In the genomic region with DNA sequence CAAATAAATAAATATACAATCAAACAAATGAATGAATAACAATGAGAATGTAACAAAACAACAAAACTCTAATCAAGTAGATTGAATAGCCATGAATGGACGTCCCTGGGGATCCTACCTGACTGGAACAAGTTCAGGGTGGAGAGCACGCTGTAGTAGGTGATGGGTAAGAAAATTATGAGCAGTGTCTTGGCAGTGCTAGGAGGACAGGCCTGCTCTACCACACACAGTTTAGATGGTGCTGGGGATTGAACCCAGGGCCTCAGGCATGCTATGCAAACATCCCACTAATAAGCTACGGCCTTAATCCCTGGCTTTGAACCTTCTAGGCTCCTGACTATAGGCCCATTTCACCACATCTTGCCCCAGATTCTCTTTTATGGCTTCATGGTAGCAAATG, we compare ENCODE assay signal across 10 mouse cellular contexts. TPM values are rescaled to one million over a fixed set of nuclear protein-coding genes. Genes with fewer than 3 reads are reported as not detected.
A peak's percentile ranks its signal among the peaks of the same experiment; 100 is the strongest.
DNase-seq lines count a peak whose midpoint lies in the region; ATAC-seq and TF ChIP-seq lines count a peak whose summit lies in the region.
"Had no signal": no experiment of that assay in that cellular context is flagged by ENCODE, and none has a peak within 500 bp of the region (broad histone marks: within the 10 kb centered on the region; RNA-seq: fewer than 3 reads in every experiment).

No protein-coding gene starts in this region.

- H3K4me3 ChIP-seq in erythroblast, embryonic 14.5 days (replicated peaks) = peak overlapping the region; percentile 76
- H3K4me3 ChIP-seq in lung, embryonic 14.5 days (ENCODE audit: low read depth, low read length) = peak overlapping the region; percentile 59; the same call in 1 of the 2 replicates
- H3K4me3 ChIP-seq in liver, embryonic 13.5 days (replicated peaks) = peak overlapping the region; percentile 70
- H3K4me3 ChIP-seq in stomach, embryonic 16.5 days (replicated peaks; ENCODE audit: low read length) = peak overlapping the region; percentile 86; the same call in 1 of the 2 replicates

- H3K4me2 ChIP-seq in lung, embryonic 14.5 days = peak overlapping the region; percentile 58
- peak overlapping the region; percentile 76 for H3K4me2 ChIP-seq in liver, embryonic 13.5 days
- peak overlapping the region; percentile 94 for H3K4me2 ChIP-seq in stomach, embryonic 16.5 days (ENCODE audit: low read depth, low read length)

- no peak for ATAC-seq in erythroblast, adult 5-6 weeks (replicated peaks; ENCODE audit: low FRiP score, poor library complexity, severe bottlenecking)
- no peak for ATAC-seq in lung, embryonic 14.5 days (ENCODE audit: insufficient read depth)
- no peak for ATAC-seq in liver, embryonic 13.5 days (ENCODE audit: low read depth)
- ATAC-seq in stomach, embryonic 16.5 days (ENCODE audit: insufficient read depth, low FRiP score) = no peak

- no peak overlapping the region for H3K9ac ChIP-seq in lung, embryonic 14.5 days
- H3K9ac ChIP-seq in liver, embryonic 13.5 days = peak overlapping the region; percentile 82
- no peak overlapping the region for H3K9ac ChIP-seq in stomach, embryonic 16.5 days (ENCODE audit: low read length)

- WGBS in lung, embryonic 14.5 days = 84% methylated on average over 3 of the region's 3 CpGs
- 81% methylated on average over 3 of the region's 3 CpGs for WGBS in liver, embryonic 13.5 days (ENCODE audit: insufficient replicate concordance)
- WGBS in stomach, embryonic 16.5 days = 92% methylated on average over 3 of the region's 3 CpGs

- no peak overlapping the region for H3K27ac ChIP-seq in lung, embryonic 14.5 days (ENCODE audit: low read depth)
- no peak overlapping the region for H3K27ac ChIP-seq in liver, embryonic 13.5 days
- no peak overlapping the region for H3K27ac ChIP-seq in stomach, embryonic 16.5 days (ENCODE audit: low read length)

- H3K9me3 ChIP-seq in erythroblast, embryonic 14.5 days (ENCODE audit: control insufficient read depth, low read length) = no peaks in the 10 kb centered on the region
- no peaks in the 10 kb centered on the region for H3K9me3 ChIP-seq in lung, embryonic 14.5 days (ENCODE audit: low read depth, low read length)
- no peaks in the 10 kb centered on the region for H3K9me3 ChIP-seq in liver, embryonic 13.5 days (replicated peaks)
- H3K9me3 ChIP-seq in stomach, embryonic 16.5 days (replicated peaks; ENCODE audit: control insufficient read depth, low read length) = no peaks in the 10 kb centered on the region

- peaks cover 78% of the 10 kb centered on the region for H3K36me3 ChIP-seq in erythroblast, embryonic 14.5 days (ENCODE audit: control insufficient read depth)
- peaks cover 65% of the 10 kb centered on the region for H3K36me3 ChIP-seq in lung, embryonic 14.5 days (ENCODE audit: insufficient read depth)
- peaks cover 70% of the 10 kb centered on the region for H3K36me3 ChIP-seq in liver, embryonic 13.5 days
- H3K36me3 ChIP-seq in stomach, embryonic 16.5 days (ENCODE audit: control insufficient read depth, insufficient read depth, low read length) = peaks cover 32% of the 10 kb centered on the region

- TF ChIP-seq CTCF in lung, embryonic 14.5 days (IDR thresholded peaks at IDR 0.05; ENCODE audit: low read depth) = no peak

- H3K27me3 ChIP-seq in erythroblast, embryonic 14.5 days (ENCODE audit: control insufficient read depth) = no peaks in the 10 kb centered on the region
- H3K27me3 ChIP-seq in lung, embryonic 14.5 days (ENCODE audit: insufficient read depth, low read length) = no peaks in the 10 kb centered on the region
- H3K27me3 ChIP-seq in liver, embryonic 13.5 days = no peaks in the 10 kb centered on the region
- H3K27me3 ChIP-seq in stomach, embryonic 16.5 days (ENCODE audit: control insufficient read depth, insufficient read depth, low read length) = no peaks in the 10 kb centered on the region

- peaks cover 41% of the 10 kb centered on the region for H3K4me1 ChIP-seq in erythroblast, embryonic 14.5 days (ENCODE audit: control insufficient read depth)
- no peaks in the 10 kb centered on the region for H3K4me1 ChIP-seq in lung, embryonic 14.5 days (ENCODE audit: insufficient read depth)
- peaks cover 50% of the 10 kb centered on the region for H3K4me1 ChIP-seq in liver, embryonic 13.5 days (replicated peaks)
- peaks cover 14% of the 10 kb centered on the region for H3K4me1 ChIP-seq in stomach, embryonic 16.5 days (ENCODE audit: control insufficient read depth, insufficient read depth, low read length)

- no peak for DNase-seq in lung, embryonic 14.5 days
- no peak for DNase-seq in lung, postnatal 36 days
- DNase-seq in liver, embryonic 13.5 days = no peak
- DNase-seq in urinary bladder, postnatal 4 days (ENCODE audit: low spot score in 2 of 2) = no peak
- DNase-seq in layer of hippocampus, postnatal 14 days (ENCODE audit: low spot score in 2 of 2) = no peak
- DNase-seq: cerebellum, adult 11 months; gastrocnemius, postnatal 25 days had no signal

RNA-seq across cellular contexts. Expression of a gene that starts 1.4 kb away (rescaled TPM):
- polyA plus RNA-seq in erythroblast, embryonic 14.5 days (2012) = 8.8 and 9.3 TPM in 2 replicates
- 19.0 and 22.3 TPM in 2 replicates for total RNA-seq in erythroblast, adult 5-6 weeks (2015; ENCODE audit: low replicate concordance)
- 14.7 and 17.7 TPM in 2 replicates for total RNA-seq in erythroblast, adult 5-6 weeks (2017; ENCODE audit: low replicate concordance)
- polyA plus RNA-seq in lung, embryonic 14.5 days (2014; fragmentation: Nextera tagmentation; extraction: Ambion mirVana) = 28.6 and 29.4 TPM in 2 replicates
- polyA plus RNA-seq in liver, embryonic 13.5 days (2015; fragmentation: Nextera tagmentation; extraction: Ambion mirVana) = 8.8 and 10.7 TPM in 2 replicates
- polyA plus RNA-seq in stomach, embryonic 16.5 days (2015; fragmentation: Nextera tagmentation; extraction: Ambion mirVana) = 19.6 and 22.5 TPM in 2 replicates
- total RNA-seq in layer of hippocampus, postnatal 14 days (2021) = 10 to 100 TPM; 50.1 to 50.5 TPM

RNA-seq across cellular contexts. Expression of a gene that starts 30.7 kb away (rescaled TPM):
- polyA plus RNA-seq in erythroblast, embryonic 14.5 days (2012) = 21.9 and 23.6 TPM in 2 replicates
- total RNA-seq in erythroblast, adult 5-6 weeks (2015; ENCODE audit: low replicate concordance) = 64.9 and 68.1 TPM in 2 replicates
- total RNA-seq in erythroblast, adult 5-6 weeks (2017; ENCODE audit: low replicate concordance) = 11.2 and 12.0 TPM in 2 replicates
- polyA plus RNA-seq in lung, embryonic 14.5 days (2014; fragmentation: Nextera tagmentation; extraction: Ambion mirVana) = 4.0 and 4.1 TPM in 2 replicates
- polyA plus RNA-seq in liver, embryonic 13.5 days (2015; fragmentation: Nextera tagmentation; extraction: Ambion mirVana) = 6.1 and 6.9 TPM in 2 replicates
- 1.4 and 2.8 TPM in 2 replicates for polyA plus RNA-seq in stomach, embryonic 16.5 days (2015; fragmentation: Nextera tagmentation; extraction: Ambion mirVana)
- total RNA-seq in layer of hippocampus, postnatal 14 days (2021) = 1 to 10 TPM; 8.1 to 8.9 TPM

RNA-seq across cellular contexts. Expression of a gene that starts 36.9 kb away (rescaled TPM):
- 4.8 and 8.3 TPM in 2 replicates for polyA plus RNA-seq in erythroblast, embryonic 14.5 days (2012)
- 7.5 and 8.1 TPM in 2 replicates for total RNA-seq in erythroblast, adult 5-6 weeks (2015; ENCODE audit: low replicate concordance)
- total RNA-seq in erythroblast, adult 5-6 weeks (2017; ENCODE audit: low replicate concordance) = 0.60 and 5.6 TPM in 2 replicates
- polyA plus RNA-seq in lung, embryonic 14.5 days (2014; fragmentation: Nextera tagmentation; extraction: Ambion mirVana) = 25.1 and 27.6 TPM in 2 replicates
- 21.8 and 25.1 TPM in 2 replicates for polyA plus RNA-seq in liver, embryonic 13.5 days (2015; fragmentation: Nextera tagmentation; extraction: Ambion mirVana)
- polyA plus RNA-seq in stomach, embryonic 16.5 days (2015; fragmentation: Nextera tagmentation; extraction: Ambion mirVana) = 21.9 and 24.4 TPM in 2 replicates
- total RNA-seq in layer of hippocampus, postnatal 14 days (2021) = 10 to 100 TPM; 21.9 to 25.3 TPM

RNA-seq across cellular contexts. Expression of a gene that starts 37.1 kb away (rescaled TPM):
- polyA plus RNA-seq in erythroblast, embryonic 14.5 days (2012) = 32.8 and 36.7 TPM in 2 replicates
- total RNA-seq in erythroblast, adult 5-6 weeks (2015; ENCODE audit: low replicate concordance) = 45.2 and 59.1 TPM in 2 replicates
- 79.3 and 99.9 TPM in 2 replicates for total RNA-seq in erythroblast, adult 5-6 weeks (2017; ENCODE audit: low replicate concordance)
- polyA plus RNA-seq in lung, embryonic 14.5 days (2014; fragmentation: Nextera tagmentation; extraction: Ambion mirVana) = 80.3 and 82.0 TPM in 2 replicates
- polyA plus RNA-seq in liver, embryonic 13.5 days (2015; fragmentation: Nextera tagmentation; extraction: Ambion mirVana) = 31.4 and 36.3 TPM in 2 replicates
- 35.4 and 39.6 TPM in 2 replicates for polyA plus RNA-seq in stomach, embryonic 16.5 days (2015; fragmentation: Nextera tagmentation; extraction: Ambion mirVana)
- 100 to 1,000 TPM; 114 to 119 TPM for total RNA-seq in layer of hippocampus, postnatal 14 days (2021)

RNA-seq across cellular contexts. Expression of a gene that starts 42.5 kb away (rescaled TPM):
- 0.01 and 0.11 TPM in 2 replicates for polyA plus RNA-seq in erythroblast, embryonic 14.5 days (2012)
- total RNA-seq in erythroblast, adult 5-6 weeks (2015; ENCODE audit: low replicate concordance) = 0.96 TPM in 1 of 2 replicates, not detected in the other
- 0.09 TPM in 1 of 2 replicates, not detected in the other for total RNA-seq in erythroblast, adult 5-6 weeks (2017; ENCODE audit: low replicate concordance)
- polyA plus RNA-seq in lung, embryonic 14.5 days (2014; fragmentation: Nextera tagmentation; extraction: Ambion mirVana) = 1.6 and 2.8 TPM in 2 replicates
- polyA plus RNA-seq in liver, embryonic 13.5 days (2015; fragmentation: Nextera tagmentation; extraction: Ambion mirVana) = 1.0 and 1.1 TPM in 2 replicates
- polyA plus RNA-seq in stomach, embryonic 16.5 days (2015; fragmentation: Nextera tagmentation; extraction: Ambion mirVana) = 3.4 and 3.5 TPM in 2 replicates
- total RNA-seq in layer of hippocampus, postnatal 14 days (2021) = 10 to 100 TPM; 16.4 to 29.3 TPM
- total RNA-seq: gastrocnemius, postnatal 25 days had no signal
